Mouse (Mus musculus) neural tube, embryonic 11.5 days (tissue): Measurements from ENCODE around the gene Gm13119. TPM values are rescaled to one million over a fixed set of nuclear protein-coding genes. Genes with fewer than 3 reads are reported as not detected.

Experiments used
- ATAC-seq: fragments of 200-750 bp; cut with Nextera tagmentation; 2 replicates; pipeline ENCODE4 v1.8.0; 2017; ENCODE audit warnings: moderate number of reproducible peaks, mild to moderate bottlenecking, moderate TSS enrichment, moderate library complexity; ENCODE audit not compliant: insufficient read depth, low FRiP score, low TSS enrichment
- DNase-seq: peaks from one replicate; pipeline ENCODE4 v3.0.0-alpha.2; 2015; ENCODE audit warnings: low spot score
- H3K27ac ChIP-seq: fragments of 300-500 bp; sonication (generic); 2 replicates; pipeline ENCODE4 v1.5.1; 2014; ENCODE audit warnings: low read depth, mild to moderate bottlenecking, low read length
- H3K27me3 ChIP-seq: fragments of 300-500 bp; sonication (generic); 2 replicates; pipeline ENCODE4 v1.6.1; 2014; ENCODE audit warnings: mild to moderate bottlenecking, low read length, mixed read lengths; ENCODE audit not compliant: control insufficient read depth, insufficient read depth
- H3K36me3 ChIP-seq: fragments of 300-500 bp; sonication (generic); 2 replicates; pipeline ENCODE4 v1.6.1; 2014; ENCODE audit warnings: mild to moderate bottlenecking, low read length, moderate library complexity, mixed read lengths; ENCODE audit not compliant: control insufficient read depth, insufficient read depth
- H3K4me1 ChIP-seq: fragments of 300-500 bp; sonication (generic); 2 replicates; pipeline ENCODE4 v1.6.1; 2014; ENCODE audit warnings: low read length, mixed read lengths; ENCODE audit not compliant: control insufficient read depth, insufficient read depth
- H3K4me2 ChIP-seq: fragments of 300-500 bp; sonication (generic); 2 replicates; pipeline ENCODE4 v1.6.1; 2014; ENCODE audit warnings: low read depth, mild to moderate bottlenecking, moderate library complexity
- H3K4me3 ChIP-seq: fragments of 300-500 bp; sonication (generic); 2 replicates; pipeline ENCODE4 v1.5.1; 2014; ENCODE audit warnings: low read depth, low read length
- H3K9ac ChIP-seq: fragments of 300-500 bp; sonication (generic); 2 replicates; pipeline ENCODE4 v1.6.1; 2014; ENCODE audit warnings: mild to moderate bottlenecking, low read length
- H3K9me3 ChIP-seq: fragments of 300-500 bp; sonication (generic); 2 replicates; pipeline ENCODE4 v1.6.1; 2016; ENCODE audit warnings: low read length; ENCODE audit not compliant: control insufficient read depth
- WGBS: fragments of 180-500 bp; shearing (Covaris S2); extraction: QIAGEN DNeasy Blood & Tissue Kit; methylation state at CpG from one replicate; pipeline ENCODE4 v1.1.7; 2014; 5-methylcytosine and 5-hydroxymethylcytosine counted together
- polyA plus RNA-seq: library from polyadenylated mRNA; unstranded; fragments of >200 nt; fragmentation: Nextera tagmentation; extraction: Ambion mirVana; gene quantifications from 2 replicates; pipeline ENCODE4 v1.2.1, GENCODE M21; 2014

Gene Gm13119
- polyA plus RNA-seq, 1 experiment from 2014 or later, result not detected

- WGBS, result 65% methylated on average over 3 of the region's 3 CpGs
- no peak for ATAC-seq
- Histone ChIP-seq H3K9me3 (no peaks in the 10 kb centered on the region), H3K27me3 (no peaks in the 10 kb centered on the region), H3K4me3 (no peak overlapping the region), H3K9ac (no peak overlapping the region), H3K4me1 (no peaks in the 10 kb centered on the region), H3K4me2 (no peak overlapping the region), H3K27ac (no peak overlapping the region), H3K36me3 (no peaks in the 10 kb centered on the region)
- DNase-seq, result no peak
Measured at GRCm38 (mm10) chr4:144406261-144406660, 48.5 kb downstream of the Gm13119 start.

- no peak within 1 kb of the TSS for H3K4me3 ChIP-seq
- DNase-seq (no peak), ATAC-seq (no peak)
- no peak within 1 kb of the TSS for H3K4me2 ChIP-seq
- 77% methylated on average over 9 of the region's 9 CpGs for WGBS
- H3K27me3 ChIP-seq, result no peaks in the 10 kb centered on the region
- H3K27ac ChIP-seq, result no peak within 1 kb of the TSS
- H3K4me1 ChIP-seq, result no peaks in the 10 kb centered on the region
- no peaks in the 10 kb centered on the region for H3K9me3 ChIP-seq
- no peaks in the 10 kb centered on the region for H3K36me3 ChIP-seq
- H3K9ac ChIP-seq, result no peak within 1 kb of the TSS
Measured at GRCm38 (mm10) chr4:144408290-144408689, 50.5 kb downstream of the Gm13119 start, which contains the start of gene Pramef12. Gene Pramef12 (minus strand): TSS chr4:144408464.

Other genes starting within 250 kb of the Gm13119 start
- not detected in 2 replicates for gene Oog3, start 195.3 kb upstream of the Gm13119 start, polyA plus RNA-seq
- not detected in 2 replicates for gene Oog2, start 167.2 kb upstream of the Gm13119 start, polyA plus RNA-seq
- gene C87977, start 144.6 kb upstream of the Gm13119 start, polyA plus RNA-seq, result not detected in 2 replicates
- gene Pramel5, start 77.5 kb upstream of the Gm13119 start, polyA plus RNA-seq, result not detected in 2 replicates
- not detected in 2 replicates for gene Gm13128, start 27.7 kb upstream of the Gm13119 start, polyA plus RNA-seq
- gene Pramef20, start 20.0 kb downstream of the Gm13119 start, polyA plus RNA-seq, result not detected in 2 replicates
- not detected in 2 replicates for gene Pramef12, start 50.5 kb downstream of the Gm13119 start, polyA plus RNA-seq
- not detected in 2 replicates for gene 1700012P22Rik, start 80.8 kb downstream of the Gm13119 start, polyA plus RNA-seq
- gene Gm9944, start 95.4 kb downstream of the Gm13119 start, polyA plus RNA-seq, result not detected in 2 replicates
- not detected in 2 replicates for gene Aadacl3, start 105.8 kb downstream of the Gm13119 start, polyA plus RNA-seq
- not detected in 2 replicates for gene 9430007A20Rik, start 161.9 kb downstream of the Gm13119 start, polyA plus RNA-seq
- not detected in 2 replicates for gene Gm13124, start 207.2 kb downstream of the Gm13119 start, polyA plus RNA-seq